Mouse (Mus musculus) brown adipose tissue, adult 24 weeks (tissue): ENCODE measurements at regions not wholly inside any gene's neighbourhood (a gene's known extent, or its start where the extent isn't known, plus 50 kb on each side); places are given as distances from the start of the nearest gene placed in this dataset.
A peak's percentile ranks its signal among the peaks of the same experiment; 100 is the strongest.

Experiments used
- H3K27ac ChIP-seq: fragments of 200-500 bp; replicated peaks from 2 replicates; pipeline ENCODE4 v1.5.1; 2012; ENCODE audit warnings: low read depth, mild to moderate bottlenecking, low read length
- H3K4me1 ChIP-seq: fragments of 200-500 bp; 2 replicates; pipeline ENCODE4 v1.6.1; 2012; ENCODE audit warnings: low read length, mixed read lengths; ENCODE audit not compliant: control insufficient read depth, insufficient read depth, insufficient read length
- H3K4me3 ChIP-seq: fragments of 200-500 bp; 2 replicates; pipeline ENCODE4 v1.5.1; 2012; ENCODE audit warnings: low read depth, mild to moderate bottlenecking, low read length, moderate library complexity; ENCODE audit not compliant: insufficient read depth

- Histone ChIP-seq H3K27ac (no peak overlapping the region), H3K4me3 (no peak overlapping the region), H3K4me1 (no peaks in the 10 kb centered on the region)
Measured at GRCm38 (mm10) chr12:71746011-71746410, 84.9 kb upstream of the Daam1 start.

- Histone ChIP-seq H3K4me3 (no peak overlapping the region), H3K27ac (peak overlapping the region; percentile 77), H3K4me1 (no peaks in the 10 kb centered on the region)
Measured at GRCm38 (mm10) chr12:71747386-71747785, 83.5 kb upstream of the Daam1 start.

GRCm38 (mm10) chr12:71747831-71748368 lies 83.0 kb upstream of the Daam1 start:
- Histone ChIP-seq H3K4me1 (no peaks in the 10 kb centered on the region), H3K27ac (peak overlapping the region; percentile 77), H3K4me3 (no peak overlapping the region)

GRCm38 (mm10) chr12:71748731-71749130 lies 82.1 kb upstream of the Daam1 start:
- Histone ChIP-seq H3K4me1 (no peaks in the 10 kb centered on the region), H3K27ac (peak overlapping the region; percentile 45; the same call in 1 of the 2 replicates)

GRCm38 (mm10) chr12:71749668-71750067 lies 81.2 kb upstream of the Daam1 start:
- no peaks in the 10 kb centered on the region for H3K4me1 ChIP-seq
- H3K4me3 ChIP-seq: no peak overlapping the region
- H3K27ac ChIP-seq: no peak overlapping the region

More at GRCm38 (mm10) chr12:71748731-71749130, 82.1 kb upstream of the Daam1 start:
- H3K4me3 ChIP-seq: no peak overlapping the region

GRCm38 (mm10) chr12:71752741-71753260 lies 78.1 kb upstream of the Daam1 start:
- H3K4me3 ChIP-seq: no peak overlapping the region
- H3K4me1 ChIP-seq: no peaks in the 10 kb centered on the region
- no peak overlapping the region for H3K27ac ChIP-seq

GRCm38 (mm10) chr12:71753276-71753675 lies 77.6 kb upstream of the Daam1 start:
- Histone ChIP-seq H3K27ac (no peak overlapping the region), H3K4me3 (no peak overlapping the region), H3K4me1 (no peaks in the 10 kb centered on the region)

GRCm38 (mm10) chr12:71763194-71763593 lies 67.7 kb upstream of the Daam1 start:
- H3K4me1 ChIP-seq: no peaks in the 10 kb centered on the region
- no peak overlapping the region for H3K4me3 ChIP-seq
- H3K27ac ChIP-seq: no peak overlapping the region

GRCm38 (mm10) chr12:71766086-71766485 lies 64.8 kb upstream of the Daam1 start:
- Histone ChIP-seq H3K27ac (no peak overlapping the region), H3K4me1 (no peaks in the 10 kb centered on the region), H3K4me3 (no peak overlapping the region)

- no peak overlapping the region for H3K4me3 ChIP-seq
- no peak overlapping the region for H3K27ac ChIP-seq
- H3K4me1 ChIP-seq: no peaks in the 10 kb centered on the region
Measured at GRCm38 (mm10) chr12:71766636-71767035, 64.2 kb upstream of the Daam1 start.

- Histone ChIP-seq H3K4me3 (no peak overlapping the region), H3K4me1 (no peaks in the 10 kb centered on the region), H3K27ac (no peak overlapping the region)
Measured at GRCm38 (mm10) chr12:71767896-71768295, 63.0 kb upstream of the Daam1 start.

- no peak overlapping the region for H3K27ac ChIP-seq
- no peaks in the 10 kb centered on the region for H3K4me1 ChIP-seq
- peak overlapping the region; percentile 44 for H3K4me3 ChIP-seq
Measured at GRCm38 (mm10) chr12:71768471-71768870, 62.4 kb upstream of the Daam1 start.

GRCm38 (mm10) chr12:71768890-71769289 lies 62.0 kb upstream of the Daam1 start:
- Histone ChIP-seq H3K4me3 (peak overlapping the region; percentile 44; the same call in 1 of the 2 replicates), H3K4me1 (no peaks in the 10 kb centered on the region), H3K27ac (no peak overlapping the region)

- Histone ChIP-seq H3K4me1 (no peaks in the 10 kb centered on the region), H3K4me3 (no peak overlapping the region), H3K27ac (no peak overlapping the region)
Measured at GRCm38 (mm10) chr12:71769302-71769701, 61.6 kb upstream of the Daam1 start.

GRCm38 (mm10) chr12:71773891-71774290 lies 57.0 kb upstream of the Daam1 start:
- Histone ChIP-seq H3K4me3 (no peak overlapping the region), H3K4me1 (no peaks in the 10 kb centered on the region), H3K27ac (no peak overlapping the region)

GRCm38 (mm10) chr12:71775126-71775525 lies 55.8 kb upstream of the Daam1 start:
- Histone ChIP-seq H3K4me3 (no peak overlapping the region), H3K4me1 (no peaks in the 10 kb centered on the region), H3K27ac (no peak overlapping the region)
